Mouse (Mus musculus): ENCODE data around the gene P4ha1.

DNA sequence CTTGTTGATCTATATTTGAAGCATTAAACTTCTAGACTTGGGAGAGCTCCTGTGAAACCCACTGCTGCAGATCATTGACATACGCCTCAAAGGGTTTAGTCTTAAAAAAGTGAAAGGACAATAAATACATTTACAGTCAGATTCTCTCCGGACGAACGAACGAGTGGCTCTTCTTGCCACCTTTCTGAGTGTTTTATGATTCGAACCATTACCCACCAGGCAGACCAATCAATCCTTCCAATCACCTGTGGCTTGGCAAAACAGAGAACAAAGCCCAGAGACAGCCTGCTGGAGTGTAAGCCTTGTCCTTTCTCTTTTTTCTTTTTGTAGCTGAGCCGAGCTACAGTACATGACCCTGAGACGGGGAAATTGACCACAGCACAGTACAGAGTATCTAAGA, 31.9 kb downstream of the P4ha1 start:
- TF ChIP-seq POLR2A (IDR thresholded peaks at IDR 0.05; ENCODE audit: extremely low read depth, insufficient read depth, low read length) = no peak
- no peak for TF ChIP-seq CTCF (IDR thresholded peaks at IDR 0.05; ENCODE audit: extremely low read depth, insufficient read depth, low read length)

Measured in cortical plate, adult 2 months (tissue).